Mouse (Mus musculus) thymus, postnatal 0 days (tissue): ENCODE results near the gene Gm45213. TPM values are rescaled to one million over a fixed set of nuclear protein-coding genes. Genes with fewer than 3 reads are reported as not detected.
"Not testable (repeated sequence)": the region's sequence is repeated elsewhere in the genome, so short reads cannot be mapped to it uniquely, and the experiment has no call there.

ENCODE experiments used
- DNase-seq: peaks from one replicate; pipeline ENCODE4 v3.0.0-alpha.2; 2015; ENCODE audit warnings: low spot score
- polyA plus RNA-seq: library from polyadenylated mRNA; unstranded; fragments of >200 nt; fragmentation: Nextera tagmentation; extraction: Ambion mirVana; gene quantifications from 2 replicates; pipeline ENCODE4 v1.2.1, GENCODE M21; 2015

The Gm45213 gene
- polyA plus RNA-seq, 1 experiment from 2014 or later = not detected

DNA sequence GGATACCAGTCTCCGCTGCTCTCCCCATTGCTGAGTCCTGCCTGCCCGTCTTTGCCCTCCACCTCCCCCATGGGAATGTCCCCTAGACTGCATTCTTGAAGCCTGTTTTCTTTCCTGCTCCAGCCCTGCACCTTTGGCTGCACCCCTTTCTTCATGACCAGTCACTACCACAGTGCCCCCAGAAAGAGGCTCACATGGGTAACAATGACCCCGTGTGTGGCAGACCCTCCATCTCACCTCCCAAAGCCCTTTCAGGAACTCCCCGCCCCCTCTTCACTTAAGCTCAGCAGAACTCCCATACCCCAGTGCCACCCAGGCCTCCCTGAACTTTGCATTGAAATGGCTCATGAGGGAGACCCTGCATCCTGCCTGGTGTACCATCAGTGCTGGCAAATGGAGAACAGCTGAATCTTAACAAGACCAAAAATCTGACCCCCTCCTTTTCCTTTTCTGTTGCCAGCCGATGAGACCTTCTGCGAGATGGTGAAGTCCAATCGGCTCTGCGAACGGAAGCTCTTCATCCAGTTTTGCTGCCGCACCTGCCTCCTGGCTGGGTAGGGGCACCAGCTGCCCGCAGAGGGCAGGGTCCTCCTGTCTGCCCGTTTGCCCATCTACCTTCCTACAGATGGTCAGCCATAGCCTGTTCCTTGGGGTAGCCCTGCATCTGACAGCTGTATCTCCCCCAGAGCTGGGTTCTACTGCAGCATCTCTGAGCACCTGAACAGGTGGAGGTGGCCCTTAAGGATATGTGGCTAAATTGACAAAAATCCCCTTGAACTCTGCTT lies 5.2 kb downstream of the Gm45213 start:
- DNase-seq = no peak

GRCm38 (mm10) chr7:66053946-66054483 lies 10.6 kb downstream of the Gm45213 start:
- DNase-seq = no peak

DNA sequence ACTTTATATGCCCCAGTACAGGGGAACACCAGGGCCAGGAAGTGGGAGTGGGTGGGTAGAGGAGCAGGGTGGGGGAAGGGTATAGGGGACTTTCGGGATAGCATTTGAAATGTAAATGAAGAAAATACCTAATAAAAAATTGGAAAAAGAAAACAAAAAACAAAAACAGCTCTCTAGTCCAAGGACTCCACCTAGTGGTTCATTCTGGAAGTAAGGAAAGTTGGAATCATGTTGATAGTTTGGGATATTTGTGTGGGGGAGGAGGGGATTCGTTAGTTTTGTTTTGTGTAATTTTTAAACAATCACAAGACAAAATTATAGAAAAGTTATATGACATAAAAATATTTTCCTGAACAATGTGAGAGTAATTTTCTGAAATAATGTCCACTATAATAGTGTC lies 12.0 kb downstream of the Gm45213 start:
- not testable (repeated sequence) for DNase-seq

DNA sequence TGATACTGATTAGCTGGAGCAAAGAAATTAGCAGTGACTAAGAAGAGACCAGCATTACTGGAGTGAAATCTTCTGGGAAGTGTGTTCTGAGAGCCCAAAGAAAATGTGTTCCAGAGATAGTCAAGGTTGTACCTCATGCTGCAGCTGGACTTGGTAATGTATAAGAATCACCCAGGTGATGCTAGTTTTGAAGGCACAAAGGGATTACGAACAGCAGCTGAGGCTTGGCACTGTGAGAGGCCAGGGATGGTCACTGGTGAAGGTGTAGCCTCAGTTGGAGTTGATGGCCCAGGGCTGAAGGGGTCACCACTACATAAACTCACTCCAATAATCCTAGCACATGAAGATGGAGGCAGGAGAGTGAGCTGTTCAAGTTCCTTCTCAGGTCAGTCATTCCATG lies 15.3 kb downstream of the Gm45213 start, which contains the start of gene Snrpa1:
TSS of gene Snrpa1 (plus strand) at position 301 of the 400 bp plus-strand sequence.
- DNase-seq = no peak

GRCm38 (mm10) chr7:66060066-66060956 lies 16.9 kb downstream of the Gm45213 start:
- peak; percentile 90 for DNase-seq

- DNase-seq = no peak
Observed at GRCm38 (mm10) chr7:66061057-66061456, 17.7 kb downstream of the Gm45213 start.

DNA sequence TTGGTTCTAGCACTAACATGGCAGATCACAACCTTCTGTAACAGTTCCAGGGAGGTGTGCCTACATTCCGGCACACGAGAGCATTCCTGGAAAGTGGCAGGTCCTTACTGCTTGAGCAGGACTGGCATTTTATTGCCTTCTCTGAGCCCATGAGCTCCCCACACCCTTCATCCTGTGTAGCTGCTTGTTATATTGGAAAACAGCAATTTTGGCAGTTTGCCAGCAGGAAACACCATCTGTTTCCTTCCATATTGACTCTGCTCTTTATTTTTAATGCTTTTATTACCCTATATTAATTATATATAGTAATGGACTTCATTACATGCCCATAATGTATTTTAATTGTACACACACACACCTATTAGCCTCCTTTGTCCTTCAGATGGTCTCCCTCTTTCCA lies 33.0 kb downstream of the Gm45213 start:
- no peak for DNase-seq

- peak; percentile 97 for DNase-seq
Observed at GRCm38 (mm10) chr7:66079364-66080230, 36.2 kb downstream of the Gm45213 start, which contains the start of gene Selenos. Gene Selenos (plus strand): TSS chr7:66079649.

- DNase-seq = no peak
Observed at GRCm38 (mm10) chr7:66080231-66080613, 36.8 kb downstream of the Gm45213 start.

- DNase-seq = no peak
Observed at GRCm38 (mm10) chr7:66083757-66084156, 40.4 kb downstream of the Gm45213 start.

GRCm38 (mm10) chr7:66084546-66084945 lies 41.1 kb downstream of the Gm45213 start:
- no peak for DNase-seq

DNA sequence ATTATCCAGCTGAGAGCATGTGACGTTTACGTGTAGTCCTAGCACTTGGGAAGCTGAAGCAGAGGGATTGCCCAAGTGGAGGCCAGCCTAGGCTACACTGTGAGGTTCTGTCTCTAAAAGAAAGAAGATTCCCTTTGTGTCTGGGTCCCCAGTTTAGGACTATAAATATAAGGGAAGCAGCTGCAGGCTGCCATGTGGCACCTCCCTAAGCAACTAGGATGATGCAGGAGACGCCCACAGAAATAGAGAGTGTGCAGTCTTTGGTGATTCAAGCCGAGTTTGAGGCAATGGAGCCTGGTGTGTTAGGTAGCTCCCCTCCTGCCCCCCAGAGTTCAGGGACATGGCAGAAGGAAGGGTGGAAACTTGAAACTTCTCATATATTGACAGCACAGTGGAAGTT lies 44.2 kb downstream of the Gm45213 start:
- DNase-seq = no peak

DNA sequence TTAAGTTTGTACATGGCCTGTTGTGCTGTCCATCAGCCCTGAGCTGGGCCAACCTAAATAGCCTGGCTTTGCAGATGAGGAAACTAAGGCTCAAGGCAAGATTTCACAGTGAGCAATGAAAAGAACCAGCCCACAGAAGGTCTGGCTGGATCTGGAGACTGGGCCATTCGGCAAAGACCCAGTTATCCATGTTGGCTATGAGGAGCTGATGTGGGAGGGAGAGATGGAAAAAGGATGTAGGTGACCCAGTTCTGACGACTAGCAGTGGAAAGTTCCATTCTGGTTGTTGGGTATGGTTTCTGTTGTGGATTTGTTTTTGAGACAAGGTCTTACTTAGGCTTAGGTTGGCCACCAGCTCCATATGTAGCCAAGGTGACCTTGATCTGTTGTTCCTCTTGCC lies 44.7 kb downstream of the Gm45213 start:
- no peak for DNase-seq

GRCm38 (mm10) chr7:66090676-66091190 lies 47.3 kb downstream of the Gm45213 start:
- no peak for DNase-seq

- DNase-seq = no peak
Observed at GRCm38 (mm10) chr7:66091553-66091952, 48.2 kb downstream of the Gm45213 start.

DNA sequence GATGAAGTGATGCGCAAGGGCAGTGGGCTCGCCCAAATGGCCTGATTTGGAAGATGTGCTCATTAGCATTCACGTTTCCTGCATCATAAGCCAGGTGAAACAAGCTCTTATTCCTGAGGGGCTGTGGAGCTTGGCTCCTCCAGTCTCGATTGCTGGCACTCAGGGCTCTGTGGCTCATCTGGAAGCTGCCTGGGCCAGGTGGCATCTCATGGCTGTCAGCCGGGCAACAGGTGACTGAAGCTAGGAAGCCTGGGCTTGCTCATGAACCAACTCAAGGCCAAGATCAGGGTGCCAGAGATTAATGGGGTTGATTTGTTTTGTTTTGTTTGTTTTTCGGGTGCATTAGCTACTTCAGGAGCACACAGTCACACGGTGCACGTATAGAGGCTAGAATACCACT lies 49.3 kb downstream of the Gm45213 start:
- DNase-seq = no peak

- no peak for DNase-seq
Observed at GRCm38 (mm10) chr7:66094141-66094540, 50.7 kb downstream of the Gm45213 start.

DNA sequence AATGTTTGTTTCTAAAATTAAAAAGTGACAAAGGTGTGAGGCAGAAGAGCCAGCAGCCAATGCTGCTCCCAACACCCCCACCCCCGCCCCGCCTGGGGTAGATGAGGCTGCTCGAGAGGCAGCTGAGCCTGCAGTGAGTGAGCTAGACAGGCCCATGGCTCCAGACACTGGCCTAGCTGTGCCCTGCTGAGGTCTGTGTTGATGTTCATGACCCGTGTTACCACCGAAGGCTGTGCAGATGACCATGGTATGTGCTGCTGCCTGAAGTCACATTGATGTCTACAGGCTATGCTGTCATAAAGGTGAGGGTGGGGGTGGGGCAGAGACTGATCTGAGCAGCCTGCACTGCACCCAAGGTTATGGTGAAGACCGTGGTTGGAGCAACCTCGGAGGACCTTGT lies 55.4 kb downstream of the Gm45213 start:
- DNase-seq = no peak

- DNase-seq = peak; percentile 66
Observed at GRCm38 (mm10) chr7:66101866-66102265, 58.5 kb downstream of the Gm45213 start.

GRCm38 (mm10) chr7:66104531-66104930 lies 61.1 kb downstream of the Gm45213 start:
- no peak for DNase-seq

DNA sequence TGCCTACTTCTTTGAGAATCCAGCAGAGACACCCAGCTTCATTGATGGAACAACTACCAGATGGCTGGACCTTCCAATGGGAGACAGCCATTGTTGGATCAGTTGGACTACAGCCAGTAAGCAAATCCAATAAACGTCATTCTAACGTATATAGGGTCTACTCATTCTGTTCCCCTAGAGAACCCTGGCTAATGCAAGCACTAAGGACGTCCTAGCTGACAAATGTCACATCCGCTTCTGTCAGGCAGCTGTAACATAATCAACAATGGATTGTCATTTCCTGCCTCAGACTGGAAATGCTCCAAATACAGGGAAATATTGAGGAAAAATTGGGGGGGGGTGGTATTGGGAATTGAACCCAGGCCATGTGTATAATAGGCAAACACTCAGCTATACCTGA lies 62.4 kb downstream of the Gm45213 start:
- no peak for DNase-seq
